Mouse (Mus musculus) lung, adult 2 months (tissue): ENCODE measurements at regions not wholly inside any gene's neighbourhood (a gene's known extent, or its start where the extent isn't known, plus 50 kb on each side); places are given as distances from the start of the nearest gene placed in this dataset.

ENCODE experiments used
- CTCF ChIP-seq: fragments of 200-500 bp; IDR thresholded peaks from 2 replicates; pipeline ENCODE4 v1.5.1; 2011; ENCODE audit warnings: mild to moderate bottlenecking, low read length, control low read depth; ENCODE audit not compliant: insufficient read depth
- POLR2A ChIP-seq: fragments of 200-500 bp; IDR thresholded peaks from 2 replicates; pipeline ENCODE4 v1.6.1; 2011; ENCODE audit warnings: low read depth, mild to moderate bottlenecking, control low read depth, low read length, borderline replicate concordance; ENCODE audit errors: extremely low read depth

GRCm38 (mm10) chr10:96519411-96519810 lies 97.4 kb upstream of the Btg1 start:
- TF ChIP-seq CTCF = no peak
- TF ChIP-seq POLR2A = no peak
